Mouse (Mus musculus) thymus, postnatal 36 days (tissue): ENCODE measurements around the gene Cd40lg.
A peak's percentile ranks its signal among the peaks of the same experiment; 100 is the strongest.

Experiments used
- DNase-seq, 2 experiments: peaks; one replicate each; pipeline ENCODE4 v3.0.0; 2022; ENCODE audit warnings: mixed read lengths in 2 of 2

Gene Cd40lg

GRCm38 (mm10) chrX:57211876-57212275 lies at the start of gene Cd40lg:
Cd40lg (plus strand) TSS chrX:57212143.
- DNase-seq: no peak

- DNase-seq: peak in 1 of 2 experiments; percentile 25
These were observed 45.4 kb upstream of the Cd40lg start for GRCm38 (mm10) chrX:57166549-57166948.

- no peak for DNase-seq
These were observed 40.7 kb upstream of the Cd40lg start for GRCm38 (mm10) chrX:57171269-57171668.

- DNase-seq: no peak
These were observed 34.6 kb upstream of the Cd40lg start for GRCm38 (mm10) chrX:57177225-57177779.

- no peak for DNase-seq
These were observed 29.5 kb upstream of the Cd40lg start for GRCm38 (mm10) chrX:57182470-57182869.

GRCm38 (mm10) chrX:57183359-57183758 lies 28.6 kb upstream of the Cd40lg start:
- no peak for DNase-seq

- no peak for DNase-seq
These were observed 24.6 kb upstream of the Cd40lg start for GRCm38 (mm10) chrX:57187301-57187700.

- DNase-seq: peak; percentile 36 to 48
These were observed 22.6 kb upstream of the Cd40lg start for GRCm38 (mm10) chrX:57189335-57189734.

- DNase-seq: peak in 1 of 2 experiments; percentile 38
These were observed 15.6 kb upstream of the Cd40lg start for GRCm38 (mm10) chrX:57196319-57196718.

- DNase-seq: no peak
These were observed 13.9 kb upstream of the Cd40lg start for GRCm38 (mm10) chrX:57198036-57198435.

- no peak for DNase-seq
These were observed 11.5 kb upstream of the Cd40lg start for GRCm38 (mm10) chrX:57200397-57200796.

GRCm38 (mm10) chrX:57210591-57210990 lies 1.4 kb upstream of the Cd40lg start:
- DNase-seq: peak in 1 of 2 experiments; percentile 32

GRCm38 (mm10) chrX:57212862-57213261 lies 919 bp downstream of the Cd40lg start:
- no peak for DNase-seq

- no peak for DNase-seq
These were observed 3.6 kb downstream of the Cd40lg start for GRCm38 (mm10) chrX:57215495-57215894.

- peak in 1 of 2 experiments; percentile 29 for DNase-seq
These were observed 4.3 kb downstream of the Cd40lg start for GRCm38 (mm10) chrX:57216271-57216670.

- DNase-seq: no peak
These were observed 7.6 kb downstream of the Cd40lg start for GRCm38 (mm10) chrX:57219563-57219962.

- DNase-seq: peak; percentile 7 to 33
These were observed 9.9 kb downstream of the Cd40lg start for GRCm38 (mm10) chrX:57221881-57222280.

- no peak for DNase-seq
These were observed 11.4 kb downstream of the Cd40lg start for GRCm38 (mm10) chrX:57223301-57223700.

- DNase-seq: peak; percentile 33 to 58
These were observed 16.2 kb downstream of the Cd40lg start for GRCm38 (mm10) chrX:57228178-57228577.

- DNase-seq: no peak
These were observed 21.7 kb downstream of the Cd40lg start for GRCm38 (mm10) chrX:57233596-57233995.

- DNase-seq: no peak
These were observed 24.0 kb downstream of the Cd40lg start for GRCm38 (mm10) chrX:57235982-57236381.

- DNase-seq: no peak
These were observed 26.6 kb downstream of the Cd40lg start for GRCm38 (mm10) chrX:57238572-57238971.

- DNase-seq: peak; percentile 41 to 58
These were observed 41.5 kb downstream of the Cd40lg start for GRCm38 (mm10) chrX:57253329-57254055.

- DNase-seq: peak; percentile 16 to 29
These were observed 48.8 kb downstream of the Cd40lg start for GRCm38 (mm10) chrX:57260744-57261143.
